Comparison of ENCODE assay signal across 24 mouse cellular contexts in the genomic region with DNA sequence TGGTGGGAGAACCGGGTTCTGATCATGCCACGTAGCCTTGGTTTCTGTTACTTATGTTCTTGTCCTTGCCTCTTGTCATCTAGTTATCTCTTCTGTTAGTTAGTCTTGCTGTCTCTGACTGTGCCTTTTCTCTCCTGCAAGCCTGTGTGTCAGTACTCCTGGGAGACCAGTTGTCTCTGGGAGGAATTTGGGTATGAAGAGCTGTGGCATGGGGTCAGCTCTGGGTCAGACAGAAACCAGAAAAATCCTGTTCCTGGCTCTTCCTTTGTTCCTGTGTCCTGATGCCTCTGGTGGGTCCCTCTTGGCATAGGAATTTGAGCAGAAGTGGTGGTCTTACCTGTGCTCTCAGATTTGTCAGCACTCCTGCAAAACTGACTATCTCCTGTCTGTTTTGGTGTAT.
"Had no signal": no experiment of that assay in that cellular context is flagged by ENCODE, and none has a peak within 500 bp of the region (broad histone marks: within the 10 kb centered on the region; RNA-seq: fewer than 3 reads in every experiment).

No protein-coding gene starts in this region.

- H3K27me3 ChIP-seq: embryonic facial prominence, embryonic 12.5 days; embryonic facial prominence, embryonic 13.5 days; embryonic facial prominence, embryonic 15.5 days; forebrain, embryonic 12.5 days; forebrain, embryonic 13.5 days; forebrain, embryonic 15.5 days had no signal

- H3K4me1 ChIP-seq: embryonic facial prominence, embryonic 10.5 days; embryonic facial prominence, embryonic 12.5 days; embryonic facial prominence, embryonic 13.5 days; embryonic facial prominence, embryonic 15.5 days; forebrain, embryonic 10.5 days; forebrain, embryonic 12.5 days; forebrain, embryonic 13.5 days; forebrain, embryonic 15.5 days had no signal

- DNase-seq: cerebellum, adult 9-11 months; cerebellum, postnatal 10 days; cerebellum, postnatal 14 days; cerebellum, postnatal 25 days; cerebellum, postnatal 36 days; embryo, embryonic 11 days; forebrain, postnatal 0 days; gastrocnemius, adult 2 months; gastrocnemius, postnatal 10 days; gastrocnemius, postnatal 14 days; gastrocnemius, postnatal 25 days; gastrocnemius, postnatal 36 days; heart, adult 11 months; heart, adult 18-20 months; heart, adult 2 months had no signal

- H3K9me3 ChIP-seq: embryonic facial prominence, embryonic 10.5 days; embryonic facial prominence, embryonic 12.5 days; embryonic facial prominence, embryonic 13.5 days; embryonic facial prominence, embryonic 15.5 days; forebrain, embryonic 10.5 days; forebrain, embryonic 12.5 days; forebrain, embryonic 13.5 days; forebrain, embryonic 15.5 days had no signal

- H3K36me3 ChIP-seq: embryonic facial prominence, embryonic 10.5 days; embryonic facial prominence, embryonic 12.5 days; embryonic facial prominence, embryonic 13.5 days; embryonic facial prominence, embryonic 15.5 days; forebrain, embryonic 10.5 days; forebrain, embryonic 12.5 days; forebrain, embryonic 15.5 days had no signal

- H3K4me3 ChIP-seq: embryonic facial prominence, embryonic 10.5 days; embryonic facial prominence, embryonic 12.5 days; embryonic facial prominence, embryonic 13.5 days; embryonic facial prominence, embryonic 15.5 days; erythroblast, embryonic 14.5 days; forebrain, embryonic 10.5 days; forebrain, embryonic 12.5 days; forebrain, embryonic 13.5 days; forebrain, embryonic 15.5 days; gastrocnemius, adult 2 months; heart, adult 2 months had no signal

- H3K27ac ChIP-seq: embryonic facial prominence, embryonic 10.5 days; embryonic facial prominence, embryonic 12.5 days; embryonic facial prominence, embryonic 13.5 days; embryonic facial prominence, embryonic 15.5 days; forebrain, embryonic 10.5 days; forebrain, embryonic 12.5 days; forebrain, embryonic 13.5 days; forebrain, embryonic 15.5 days; gastrocnemius, adult 2 months; heart, adult 2 months had no signal
